Mouse (Mus musculus) adrenal gland, postnatal 25 days (tissue): ENCODE measurements around the gene Gm47791. TPM values are rescaled to one million over a fixed set of nuclear protein-coding genes. Genes with fewer than 3 reads are reported as not detected.

Experiments
- DNase-seq: peaks from one replicate; pipeline ENCODE4 v3.0.0; 2021; ENCODE audit warnings: mixed read lengths
- total RNA-seq: library from RNA; stranded (reverse); gene quantifications from 2 replicates; pipeline ENCODE4 v1.2.3, GENCODE M21; 2021

The Gm47791 gene
- total RNA-seq, 1 experiment from 2014 or later = not detected

GRCm38 (mm10) chr1:82787414-82787813 lies 16.4 kb upstream of the Gm47791 start:
- DNase-seq = peak; percentile 43

- no peak for DNase-seq
These were observed 14.5 kb upstream of the Gm47791 start for GRCm38 (mm10) chr1:82785546-82785945.

- no peak for DNase-seq
These were observed 12.5 kb upstream of the Gm47791 start for GRCm38 (mm10) chr1:82783559-82783958.

- DNase-seq = no peak
These were observed 8.4 kb upstream of the Gm47791 start for GRCm38 (mm10) chr1:82779388-82779966.

- no peak for DNase-seq
These were observed 4.2 kb upstream of the Gm47791 start for GRCm38 (mm10) chr1:82775293-82775692.

GRCm38 (mm10) chr1:82773208-82773607 lies 2.2 kb upstream of the Gm47791 start:
- no peak for DNase-seq

GRCm38 (mm10) chr1:82772428-82772827 lies 1.4 kb upstream of the Gm47791 start:
- DNase-seq = no peak

GRCm38 (mm10) chr1:82768269-82768668 lies 2.8 kb downstream of the Gm47791 start, which contains the start of gene Tm4sf20:
TSS of gene Tm4sf20 (minus strand) at chr1:82768461.
- no peak for DNase-seq

- no peak for DNase-seq
These were observed 4.4 kb downstream of the Gm47791 start for GRCm38 (mm10) chr1:82766641-82767040.

GRCm38 (mm10) chr1:82766227-82766626 lies 4.8 kb downstream of the Gm47791 start:
- no peak for DNase-seq

GRCm38 (mm10) chr1:82762274-82762673 lies 8.8 kb downstream of the Gm47791 start:
- no peak for DNase-seq

- no peak for DNase-seq
These were observed 9.4 kb downstream of the Gm47791 start for GRCm38 (mm10) chr1:82761454-82762169.

- DNase-seq = no peak
These were observed 11.5 kb downstream of the Gm47791 start for GRCm38 (mm10) chr1:82759520-82759919.

GRCm38 (mm10) chr1:82747714-82748452 lies 23.2 kb downstream of the Gm47791 start:
- DNase-seq = no peak

GRCm38 (mm10) chr1:82746408-82746807 lies 24.6 kb downstream of the Gm47791 start:
- DNase-seq = no peak

- no peak for DNase-seq
These were observed 27.1 kb downstream of the Gm47791 start for GRCm38 (mm10) chr1:82743962-82744361.

GRCm38 (mm10) chr1:82741539-82741938 lies 29.5 kb downstream of the Gm47791 start:
- DNase-seq = no peak

- no peak for DNase-seq
These were observed 33.0 kb downstream of the Gm47791 start for GRCm38 (mm10) chr1:82738066-82738465.

- DNase-seq = no peak
These were observed 37.7 kb downstream of the Gm47791 start for GRCm38 (mm10) chr1:82733357-82733756.

- no peak for DNase-seq
These were observed 44.6 kb downstream of the Gm47791 start for GRCm38 (mm10) chr1:82726482-82726881.

GRCm38 (mm10) chr1:82725875-82726185 lies 45.2 kb downstream of the Gm47791 start:
- no peak for DNase-seq

GRCm38 (mm10) chr1:82725026-82725874 lies 45.8 kb downstream of the Gm47791 start:
- DNase-seq = peak; percentile 82
